Mouse (Mus musculus) hindlimb bud, embryonic 11.5 days (tissue): ENCODE measurements at regions not wholly inside any gene's neighbourhood (a gene's known extent, or its start where the extent isn't known, plus 50 kb on each side); places are given as distances from the start of the nearest gene placed in this dataset.

Experiments used
- DNase-seq: peaks from one replicate; pipeline ENCODE4 v3.0.0-alpha.2; 2012; ENCODE audit warnings: low read depth, low spot score; ENCODE audit errors: extremely low spot score

- no peak for DNase-seq
Measured at GRCm38 (mm10) chr12:45442474-45442873, 368.0 kb upstream of the Stxbp6 start.

DNA sequence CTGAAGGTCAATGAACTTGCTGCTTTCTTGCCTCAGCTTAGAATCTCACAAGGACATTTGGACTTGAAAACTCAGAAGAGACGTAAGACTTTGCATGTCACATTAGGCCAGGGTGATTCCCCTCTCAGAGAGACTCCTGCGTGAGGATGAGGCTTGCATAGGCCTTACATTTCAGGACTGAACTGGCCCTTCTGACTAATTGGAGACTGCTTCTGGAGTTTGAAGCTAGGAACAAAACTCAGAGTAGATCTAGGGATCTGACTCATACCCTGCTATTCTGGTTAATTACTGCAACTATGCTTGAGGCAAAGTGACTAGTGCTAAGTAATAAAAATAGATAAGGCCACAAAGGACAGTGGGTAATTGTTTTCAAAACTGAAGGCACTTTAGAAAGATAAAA is 365.2 kb upstream of the Stxbp6 start:
- no peak for DNase-seq

DNA sequence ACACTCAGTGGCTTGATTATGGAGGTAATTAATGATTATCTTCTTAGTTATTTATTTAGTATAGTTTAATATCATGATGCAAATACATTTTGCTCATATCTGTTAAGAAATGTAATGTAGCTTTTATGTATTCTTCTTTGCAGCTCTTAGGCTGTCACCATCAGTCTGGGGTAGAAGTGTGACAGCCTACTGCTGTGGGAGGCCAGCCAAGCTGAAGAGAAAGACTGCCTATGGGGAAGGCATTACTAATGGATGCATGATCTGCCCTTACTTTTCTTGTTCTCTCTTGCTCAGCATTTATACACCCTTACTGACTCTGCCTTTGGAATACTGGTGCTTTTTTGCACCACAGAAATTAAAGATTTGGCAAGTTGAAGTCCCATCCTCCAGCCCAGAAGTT is 362.8 kb upstream of the Stxbp6 start:
- DNase-seq, result no peak

- DNase-seq, result no peak
Measured at GRCm38 (mm10) chr12:45399436-45399835, 324.9 kb upstream of the Stxbp6 start.

- peak; percentile 10 for DNase-seq
Measured at GRCm38 (mm10) chr12:45384864-45385263, 310.4 kb upstream of the Stxbp6 start.
